Mouse (Mus musculus) kidney, embryonic 14.5 days (tissue): ENCODE data around the gene Acss2. TPM values are rescaled to one million over a fixed set of nuclear protein-coding genes. Genes with fewer than 3 reads are reported as not detected.
"Not testable (repeated sequence)": the region's sequence is repeated elsewhere in the genome, so short reads cannot be mapped to it uniquely, and the experiment has no call there.

Experiments
- ATAC-seq: fragments of 200-750 bp; cut with Nextera tagmentation; 2 replicates; pipeline ENCODE4 v1.8.0; 2017; ENCODE audit warnings: moderate number of reproducible peaks, mild to moderate bottlenecking, moderate TSS enrichment, moderate library complexity; ENCODE audit not compliant: low FRiP score, low TSS enrichment
- H3K27ac ChIP-seq: fragments of 300-500 bp; sonication (generic); 2 replicates; pipeline ENCODE4 v1.5.1; 2014; ENCODE audit warnings: low read depth, mild to moderate bottlenecking, low read length, moderate library complexity, mixed read lengths
- H3K27me3 ChIP-seq: fragments of 300-500 bp; sonication (generic); 2 replicates; pipeline ENCODE4 v1.6.1; 2014; ENCODE audit warnings: mild to moderate bottlenecking, low read length; ENCODE audit not compliant: control insufficient read depth, insufficient read depth
- H3K36me3 ChIP-seq: fragments of 300-500 bp; sonication (generic); 2 replicates; pipeline ENCODE4 v1.6.1; 2014; ENCODE audit warnings: low read length, mixed read lengths; ENCODE audit not compliant: control insufficient read depth, insufficient read depth
- H3K4me1 ChIP-seq: fragments of 300-500 bp; sonication (generic); 2 replicates; pipeline ENCODE4 v1.6.1; 2014; ENCODE audit warnings: low read length, mixed read lengths; ENCODE audit not compliant: control insufficient read depth, insufficient read depth
- H3K4me2 ChIP-seq: fragments of 300-500 bp; sonication (generic); replicated peaks from 2 replicates; pipeline ENCODE4 v1.6.1; 2014; ENCODE audit warnings: low read depth, mild to moderate bottlenecking, low read length
- H3K4me3 ChIP-seq: fragments of 300-500 bp; sonication (generic); 2 replicates; pipeline ENCODE4 v1.5.1; 2014; ENCODE audit warnings: mild to moderate bottlenecking, low read length
- H3K9ac ChIP-seq: fragments of 300-500 bp; sonication (generic); 2 replicates; pipeline ENCODE4 v1.6.1; 2014; ENCODE audit warnings: low read depth, mild to moderate bottlenecking, low read length, moderate library complexity
- H3K9me3 ChIP-seq: fragments of 300-500 bp; sonication (generic); 2 replicates; pipeline ENCODE4 v1.6.1; 2016; ENCODE audit warnings: low read length; ENCODE audit not compliant: control insufficient read depth
- WGBS: fragments of 180-500 bp; shearing (Covaris S2); extraction: QIAGEN DNeasy Blood & Tissue Kit; methylation state at CpG from one replicate; pipeline ENCODE4 v1.1.7; 2014; 5-methylcytosine and 5-hydroxymethylcytosine counted together
- polyA plus RNA-seq: library from polyadenylated mRNA; unstranded; fragments of >200 nt; fragmentation: Nextera tagmentation; extraction: Ambion mirVana; gene quantifications from 2 replicates; pipeline ENCODE4 v1.2.1, GENCODE M21; 2014

Acss2 gene
- polyA plus RNA-seq, 1 experiment from 2014 or later: 10.0 TPM

DNA sequence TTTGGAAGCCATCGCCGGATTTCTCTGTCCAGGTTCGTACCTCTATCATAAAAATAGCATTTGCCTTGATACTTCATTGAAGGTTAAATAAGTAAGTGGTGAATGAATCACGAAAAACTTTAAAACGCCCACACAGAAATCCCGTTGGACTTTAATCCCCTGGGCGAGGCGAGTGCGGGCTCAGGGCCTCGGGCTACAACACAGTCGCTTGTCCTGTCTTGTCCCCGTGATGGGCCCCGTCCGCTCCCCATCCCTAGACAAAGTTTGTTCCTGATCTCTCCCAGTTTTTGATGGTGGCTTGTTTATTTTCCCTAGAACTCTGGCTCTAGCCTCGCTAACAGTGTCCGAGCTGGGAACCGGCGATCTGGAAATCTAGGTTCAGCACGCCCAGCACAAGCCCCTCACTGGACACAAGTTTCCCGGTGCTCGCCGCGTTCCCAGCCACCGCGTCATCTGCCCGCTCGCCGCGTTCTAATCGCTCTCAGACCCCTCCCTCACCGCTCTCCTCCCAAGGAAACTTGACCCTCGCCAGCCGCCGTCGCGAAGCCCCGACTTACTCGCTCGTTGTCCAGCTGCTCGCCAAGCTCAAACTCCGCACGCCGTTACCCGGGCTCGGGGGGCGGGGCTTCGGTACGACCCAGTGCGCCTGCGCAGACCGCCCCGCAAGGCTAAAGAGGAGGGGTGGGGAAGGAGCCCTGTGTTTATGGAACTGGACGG is 74.5 kb downstream of the Acss2 start, which contains the start of gene Gss:
TSS of gene Gss (minus strand) at position 674 of the 717 bp plus-strand sequence.
- under 1% methylated on average over 53 of the region's 53 CpGs for WGBS
- peak within 1 kb of the TSS; percentile 85 for H3K4me2 ChIP-seq
- ATAC-seq: peak; percentile 93

DNA sequence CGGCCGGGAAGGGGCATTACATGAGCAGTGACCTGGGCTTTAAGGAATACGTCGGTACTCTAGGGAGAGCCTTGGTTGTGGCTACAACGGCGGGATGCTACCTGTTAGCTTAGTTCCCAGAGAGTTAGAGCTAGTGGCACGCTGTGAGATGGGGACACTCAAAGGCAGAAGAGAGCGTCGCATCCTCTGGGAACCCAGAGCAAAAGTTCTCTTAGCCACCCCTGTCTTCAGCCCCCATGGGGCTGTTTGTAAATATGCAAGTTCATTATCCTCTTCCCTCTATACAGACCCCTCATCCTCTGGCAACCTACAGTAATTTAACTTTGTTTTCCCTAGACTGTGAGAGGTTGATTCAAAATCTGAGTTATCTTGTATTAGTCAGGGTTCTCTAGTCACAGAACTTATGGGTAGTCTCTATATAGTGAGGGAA is 75.1 kb downstream of the Acss2 start:
- WGBS: under 1% methylated on average over 9 of the region's 9 CpGs
- ATAC-seq: no peak
- peak overlapping the region; percentile 80 for H3K9ac ChIP-seq
- H3K9me3 ChIP-seq: no peaks in the 10 kb centered on the region
- peak overlapping the region; percentile 70 for H3K4me3 ChIP-seq
- peak overlapping the region; percentile 12; the same call in 1 of the 2 replicates for H3K27ac ChIP-seq
- no peaks in the 10 kb centered on the region for H3K4me1 ChIP-seq
- no peaks in the 10 kb centered on the region for H3K27me3 ChIP-seq
- H3K36me3 ChIP-seq: no peaks in the 10 kb centered on the region
- H3K4me2 ChIP-seq: peak overlapping the region; percentile 85

More for the DNA sequence above, 74.5 kb downstream of the Acss2 start, which contains the start of gene Gss:
- Histone ChIP-seq H3K27me3 (no peaks in the 10 kb centered on the region), H3K9me3 (no peaks in the 10 kb centered on the region), H3K4me1 (no peaks in the 10 kb centered on the region), H3K36me3 (no peaks in the 10 kb centered on the region), H3K4me3 (peak within 1 kb of the TSS; percentile 70), H3K27ac (peak within 1 kb of the TSS; percentile 85), H3K9ac (peak within 1 kb of the TSS; percentile 80)

DNA sequence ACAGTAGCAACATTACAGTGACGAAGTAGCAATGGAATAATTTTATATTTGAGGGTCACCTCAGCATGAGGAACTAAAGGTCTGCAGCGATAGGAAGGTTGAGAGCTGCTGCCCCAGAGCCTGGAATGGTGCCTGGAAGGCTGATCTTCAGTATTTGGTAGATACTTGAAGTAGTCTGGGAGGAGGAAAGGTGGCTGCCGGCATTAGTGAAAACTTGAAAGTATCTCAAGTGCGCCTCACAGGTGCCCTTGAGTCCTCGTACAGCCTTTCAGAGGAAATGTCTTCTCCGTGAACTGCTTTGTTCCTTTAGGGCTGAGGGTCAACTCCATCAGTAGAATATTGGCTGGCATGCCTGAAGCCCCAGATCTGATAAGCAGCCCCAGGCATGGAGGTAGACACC is 77.8 kb downstream of the Acss2 start:
- 85% methylated on average over 6 of the region's 6 CpGs for WGBS
- ATAC-seq: no peak
- no peak overlapping the region for H3K9ac ChIP-seq
- no peaks in the 10 kb centered on the region for H3K4me1 ChIP-seq
- H3K36me3 ChIP-seq: no peaks in the 10 kb centered on the region
- H3K27ac ChIP-seq: no peak overlapping the region
- no peaks in the 10 kb centered on the region for H3K9me3 ChIP-seq
- H3K4me2 ChIP-seq: no peak overlapping the region
- no peak overlapping the region for H3K4me3 ChIP-seq
- no peaks in the 10 kb centered on the region for H3K27me3 ChIP-seq

DNA sequence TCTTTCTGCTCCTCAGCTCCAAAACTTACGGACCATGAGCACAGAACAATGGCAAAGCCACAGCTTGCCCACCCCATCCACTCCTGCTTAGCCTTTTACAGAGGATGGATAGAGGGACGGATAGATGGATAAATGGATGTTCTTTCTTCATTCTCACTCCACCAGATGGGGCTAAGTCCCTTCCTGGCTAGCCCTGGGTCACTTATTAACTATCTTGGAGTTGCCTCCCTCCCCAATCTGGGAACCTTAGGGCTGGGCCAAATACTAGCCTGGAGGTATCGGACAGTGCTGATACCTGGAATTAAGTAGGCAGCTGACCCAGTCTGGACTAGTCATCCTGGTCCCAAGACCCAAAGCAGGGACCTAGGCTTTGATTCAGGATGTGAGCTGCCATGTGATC is 86.0 kb downstream of the Acss2 start:
- WGBS: 72% methylated on average over 3 of the region's 3 CpGs
- ATAC-seq: no peak
- Histone ChIP-seq H3K4me2 (no peak overlapping the region), H3K9ac (no peak overlapping the region), H3K4me3 (no peak overlapping the region), H3K27ac (no peak overlapping the region), H3K9me3 (no peaks in the 10 kb centered on the region), H3K36me3 (no peaks in the 10 kb centered on the region), H3K27me3 (no peaks in the 10 kb centered on the region), H3K4me1 (peaks cover 5% of the 10 kb centered on the region)

DNA sequence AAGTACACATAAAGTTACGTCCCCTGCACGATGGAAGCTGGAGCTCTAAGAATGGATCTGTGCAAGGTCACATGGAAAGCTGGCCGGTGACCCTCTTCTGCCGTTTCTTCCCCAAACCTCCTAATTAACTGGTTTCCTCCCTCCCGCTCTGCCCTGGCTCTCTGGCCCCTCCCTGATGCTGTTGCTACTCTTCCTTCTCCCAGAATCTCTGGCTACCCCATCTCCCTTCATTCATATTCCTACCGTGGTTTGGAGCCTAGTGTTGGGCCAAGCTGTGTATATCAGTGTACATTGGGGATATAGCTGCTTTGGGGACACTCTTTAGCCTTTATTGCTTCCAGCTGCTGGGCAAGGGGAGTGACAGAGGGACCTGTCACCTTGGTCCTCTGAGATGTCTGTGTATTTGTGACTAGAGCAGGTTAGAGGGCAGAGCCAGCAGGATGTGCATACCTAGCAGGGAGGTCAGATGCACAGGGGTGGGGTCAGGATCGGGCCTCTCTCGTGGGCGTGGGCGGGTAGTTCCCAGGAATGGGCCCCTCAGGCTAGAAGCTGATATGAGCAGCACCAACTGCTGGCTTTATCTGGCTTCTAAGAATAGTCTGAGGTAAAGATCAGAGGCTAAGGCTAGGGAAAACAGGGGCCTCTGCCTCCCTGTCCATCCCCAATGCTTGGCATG is 87.0 kb downstream of the Acss2 start:
- Histone ChIP-seq H3K4me3 (no peak overlapping the region), H3K27me3 (no peaks in the 10 kb centered on the region), H3K9ac (no peak overlapping the region), H3K36me3 (no peaks in the 10 kb centered on the region), H3K4me2 (no peak overlapping the region), H3K9me3 (no peaks in the 10 kb centered on the region), H3K27ac (no peak overlapping the region), H3K4me1 (peaks cover 5% of the 10 kb centered on the region)
- 24% methylated on average over 10 of the region's 10 CpGs for WGBS
- no peak for ATAC-seq

DNA sequence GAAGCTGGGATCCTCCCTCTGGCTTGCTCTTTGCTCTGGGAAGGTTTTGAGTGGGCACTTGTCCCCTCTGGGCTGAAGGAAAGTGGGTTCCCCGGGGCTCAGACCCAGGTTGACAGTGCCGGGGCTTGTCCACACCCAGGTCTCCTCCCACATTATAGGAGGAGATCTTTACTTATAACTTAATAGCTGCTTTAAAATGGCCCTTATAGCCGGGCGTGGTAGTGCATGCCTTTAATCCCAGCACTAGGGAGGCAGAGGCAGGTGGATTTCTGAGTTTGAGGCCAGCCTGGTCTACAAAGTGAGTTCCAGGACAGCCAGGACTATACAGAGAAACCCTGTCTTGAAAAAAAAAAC is 87.5 kb downstream of the Acss2 start:
- not testable (repeated sequence) for H3K9me3 ChIP-seq, H3K27ac ChIP-seq, H3K9ac ChIP-seq, H3K36me3 ChIP-seq, H3K4me3 ChIP-seq, H3K4me1 ChIP-seq, H3K27me3 ChIP-seq, H3K4me2 ChIP-seq, ATAC-seq
- WGBS: 73% methylated on average over 4 of the region's 4 CpGs

DNA sequence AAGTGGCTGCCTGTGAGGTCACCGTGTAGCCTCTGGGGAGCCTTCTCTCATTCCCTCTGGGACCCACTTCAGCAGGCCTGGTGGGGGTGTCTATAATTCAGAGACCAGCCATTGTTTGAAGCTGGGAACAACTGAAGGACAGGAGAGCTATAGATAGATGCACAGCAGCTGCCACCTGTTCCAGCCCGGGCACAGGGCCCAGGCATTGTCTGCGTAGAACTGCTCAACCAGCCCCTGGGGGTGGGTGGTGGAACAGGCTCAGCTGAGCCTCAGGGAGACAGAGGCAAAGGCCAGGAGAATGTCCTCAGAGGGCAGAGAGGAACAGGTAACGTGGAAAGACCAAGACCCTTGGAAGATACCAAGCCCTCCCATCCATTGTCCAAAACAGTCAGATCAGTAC is 88.6 kb downstream of the Acss2 start:
- no peaks in the 10 kb centered on the region for H3K36me3 ChIP-seq
- H3K4me2 ChIP-seq: no peak overlapping the region
- no peak overlapping the region for H3K27ac ChIP-seq
- no peak for ATAC-seq
- no peak overlapping the region for H3K4me3 ChIP-seq
- H3K9ac ChIP-seq: no peak overlapping the region
- H3K4me1 ChIP-seq: peaks cover 5% of the 10 kb centered on the region
- 88% methylated on average over 4 of the region's 4 CpGs for WGBS
- no peaks in the 10 kb centered on the region for H3K27me3 ChIP-seq
- no peaks in the 10 kb centered on the region for H3K9me3 ChIP-seq

DNA sequence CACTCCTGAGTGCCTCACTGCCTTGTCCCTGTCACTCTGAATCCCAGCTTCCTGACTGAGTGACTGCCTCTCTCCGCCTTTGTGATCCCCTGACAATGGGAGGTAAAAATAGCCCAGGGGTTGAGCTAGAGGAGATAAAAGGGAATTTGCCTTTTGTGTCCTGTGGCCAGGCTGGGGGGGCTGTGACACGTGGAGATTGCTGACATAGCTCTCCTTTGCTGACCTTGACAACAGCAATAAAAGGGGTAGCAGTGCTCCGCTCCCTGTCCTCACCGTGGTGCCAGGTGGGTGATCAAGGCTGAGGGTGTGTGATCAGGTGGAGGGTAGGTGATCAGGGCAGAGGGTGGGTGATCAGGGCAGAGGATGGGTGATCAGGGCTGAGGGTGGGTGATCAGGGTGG is 93.2 kb downstream of the Acss2 start, which contains the start of gene Myh7b:
TSS of gene Myh7b (plus strand) at position 235 of the 400 bp plus-strand sequence.
- Histone ChIP-seq H3K4me1 (no peaks in the 10 kb centered on the region), H3K9ac (no peak within 1 kb of the TSS), H3K4me2 (no peak within 1 kb of the TSS), H3K4me3 (no peak within 1 kb of the TSS), H3K36me3 (no peaks in the 10 kb centered on the region), H3K27ac (no peak within 1 kb of the TSS), H3K27me3 (no peaks in the 10 kb centered on the region), H3K9me3 (no peaks in the 10 kb centered on the region)
- WGBS: 34% methylated on average over 4 of the region's 4 CpGs
- no peak for ATAC-seq

DNA sequence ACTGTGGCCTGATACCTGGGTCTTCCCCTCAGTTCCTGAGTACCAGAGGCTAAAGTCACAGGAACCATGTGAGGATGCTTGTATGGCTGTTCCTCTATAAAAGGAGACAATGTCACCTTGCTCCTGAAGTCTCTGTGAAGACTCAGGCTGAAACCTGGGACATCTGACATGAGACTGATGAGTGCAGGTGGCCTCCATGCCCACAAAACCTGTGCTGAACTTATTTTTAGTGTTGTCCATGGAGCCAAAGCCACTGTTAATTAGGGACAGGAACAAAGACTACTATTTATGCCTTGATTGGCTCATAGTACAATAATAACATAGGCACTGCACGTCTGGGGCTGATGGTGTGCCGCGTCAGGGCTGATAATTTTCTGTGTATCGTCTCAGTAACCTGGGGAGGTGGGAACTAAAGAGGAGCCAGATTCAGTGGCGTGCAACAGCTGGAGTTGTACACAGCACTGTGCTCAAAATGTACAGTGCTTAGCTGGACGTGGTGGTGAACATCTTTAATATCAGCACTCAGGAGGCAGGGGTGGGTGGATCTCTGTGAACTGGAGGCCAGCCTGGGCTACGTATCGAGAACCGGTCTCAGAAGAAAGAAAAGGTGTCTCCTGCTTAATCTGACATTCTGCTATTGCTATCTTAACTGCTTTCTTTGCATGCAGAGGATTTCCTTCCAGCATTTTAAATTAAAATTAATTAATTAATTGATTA is 94.2 kb downstream of the Acss2 start:
- ATAC-seq: no peak
- Histone ChIP-seq H3K4me1 (no peaks in the 10 kb centered on the region), H3K27ac (no peak overlapping the region)

More for the DNA sequence above, 94.2 kb downstream of the Acss2 start:
- Histone ChIP-seq H3K9me3 (no peaks in the 10 kb centered on the region), H3K36me3 (no peaks in the 10 kb centered on the region), H3K27me3 (no peaks in the 10 kb centered on the region), H3K4me2 (no peak overlapping the region), H3K4me3 (no peak overlapping the region), H3K9ac (no peak overlapping the region)
- 87% methylated on average over 9 of the region's 9 CpGs for WGBS
